Mouse (Mus musculus) c-Kit-positive CD71-positive TER-119-negative erythroid progenitor cells, embryonic 14.5 days (primary cell): ENCODE data around the gene Zfp971.
"Not testable (repeated sequence)": the region's sequence is repeated elsewhere in the genome, so short reads cannot be mapped to it uniquely, and the experiment has no call there.

Source experiments
- DNase-seq: peaks from one replicate; pipeline ENCODE4 v3.0.0-alpha.2; 2013; ENCODE audit warnings: low read depth

Zfp971 gene

DNA sequence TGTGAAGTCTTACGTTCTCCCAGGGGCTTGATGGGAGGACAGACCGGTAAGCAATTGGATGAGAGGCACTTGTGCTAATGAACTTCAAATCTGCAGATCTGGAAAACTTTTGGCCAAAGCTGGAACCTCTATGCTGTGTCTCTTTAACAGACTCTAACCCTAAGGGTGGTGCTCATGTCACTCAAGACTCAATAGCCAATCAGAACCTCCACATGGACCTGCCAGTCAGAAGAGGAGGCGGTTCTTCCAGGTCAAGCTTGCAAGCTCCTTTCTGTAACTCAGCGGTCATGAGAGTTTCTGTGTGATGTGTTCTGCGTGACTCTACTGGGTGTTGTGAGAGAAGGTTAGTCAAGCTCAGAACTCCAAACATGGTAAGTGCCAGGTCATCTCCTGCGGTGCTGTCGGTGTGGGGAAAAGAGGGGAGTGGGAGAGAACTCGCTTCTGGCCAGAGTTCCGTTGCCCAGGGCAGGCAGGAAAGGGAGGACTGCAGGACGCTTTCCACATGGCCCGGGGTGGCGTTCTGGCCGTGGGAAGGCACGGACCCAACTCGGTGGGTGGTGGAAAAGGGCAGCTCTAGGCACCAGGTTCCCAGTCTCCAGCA lies at the start of gene Zfp971:
Zfp971 (plus strand) TSS at position 274 of the 601 bp plus-strand sequence.
- not testable (repeated sequence) for DNase-seq

DNA sequence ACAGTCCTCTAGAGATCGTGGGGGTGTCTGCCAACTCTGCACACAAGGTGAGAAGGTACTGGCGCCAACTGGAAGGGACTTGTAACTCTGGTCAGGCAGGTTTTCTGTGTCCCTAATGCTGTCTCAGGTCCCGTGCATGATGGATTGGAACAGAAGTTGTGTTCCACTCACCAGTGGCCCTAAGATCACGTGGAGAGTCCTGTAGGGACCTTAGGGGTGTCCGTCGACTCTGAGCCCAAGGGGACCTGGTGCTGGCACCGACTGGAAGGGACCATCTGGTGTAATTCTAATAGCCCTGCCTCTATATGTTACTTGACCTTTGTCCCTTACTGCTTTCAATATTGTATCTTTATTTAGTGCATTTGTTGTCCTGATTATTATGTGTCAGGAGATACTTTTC lies 48.3 kb upstream of the Zfp971 start:
- DNase-seq: not testable (repeated sequence)

DNA sequence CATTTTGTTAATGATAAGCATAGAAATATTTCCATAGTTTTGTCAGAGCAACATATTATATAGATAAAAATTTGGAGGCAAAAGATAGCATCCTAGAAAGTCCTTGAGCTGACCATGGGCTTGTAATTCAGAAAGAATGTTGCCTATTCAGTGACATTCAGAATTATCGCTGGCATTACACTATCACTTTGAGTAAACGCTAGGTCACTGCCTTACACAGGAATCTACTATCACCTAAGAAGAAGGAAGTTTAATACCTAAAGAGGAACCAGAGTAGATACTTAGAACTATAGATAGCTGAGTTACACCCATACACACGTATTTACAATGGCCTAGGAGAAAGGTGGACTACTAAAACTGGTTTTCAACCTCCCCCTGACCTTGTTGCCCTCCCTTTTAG lies 3.6 kb upstream of the Zfp971 start:
- not testable (repeated sequence) for DNase-seq

DNA sequence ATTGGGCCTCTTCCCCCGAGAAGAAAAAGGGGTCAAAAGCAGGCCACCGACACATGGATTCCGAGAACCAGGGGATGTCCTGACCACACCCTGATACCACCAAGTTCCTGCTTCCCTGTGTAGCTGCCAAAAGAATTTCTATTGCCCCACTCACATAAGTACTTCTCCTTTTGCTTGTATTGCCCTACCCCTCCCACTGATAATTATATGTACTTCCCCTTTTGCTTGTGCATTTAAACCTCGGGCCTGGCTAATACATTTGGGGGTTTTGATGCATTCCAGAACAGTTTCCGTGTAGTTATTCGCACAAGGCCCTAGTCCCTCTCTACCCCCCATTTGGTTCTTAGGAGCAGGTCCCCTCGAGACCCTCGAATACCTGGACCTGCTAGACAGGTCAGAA lies 2.3 kb upstream of the Zfp971 start:
- not testable (repeated sequence) for DNase-seq

DNA sequence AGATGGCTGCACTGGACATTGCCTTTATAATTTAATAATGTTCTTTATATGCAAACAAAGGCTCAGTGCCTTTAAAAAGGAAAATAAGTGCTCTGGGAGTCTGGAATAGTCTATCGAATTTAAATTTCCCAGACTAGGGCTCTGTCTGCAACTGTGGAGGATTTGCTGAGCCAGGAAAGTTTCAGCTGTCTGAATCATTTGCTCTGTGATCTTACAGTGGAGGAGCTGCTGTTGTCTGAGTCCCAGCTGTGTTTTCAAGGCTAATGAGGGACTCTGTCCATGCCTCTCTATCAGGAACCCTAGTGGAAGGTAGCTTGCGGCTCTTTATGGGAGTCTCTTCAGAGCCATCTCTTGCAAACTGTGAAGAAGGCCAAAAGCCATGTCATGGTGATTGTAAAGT lies 777 bp downstream of the Zfp971 start:
- DNase-seq: not testable (repeated sequence)

- DNase-seq: not testable (repeated sequence)
These were observed 4.5 kb downstream of the Zfp971 start for GRCm38 (mm10) chr2:178027601-178028000.

GRCm38 (mm10) chr2:178058195-178058594 lies 35.1 kb downstream of the Zfp971 start:
- DNase-seq: peak; percentile 33

DNA sequence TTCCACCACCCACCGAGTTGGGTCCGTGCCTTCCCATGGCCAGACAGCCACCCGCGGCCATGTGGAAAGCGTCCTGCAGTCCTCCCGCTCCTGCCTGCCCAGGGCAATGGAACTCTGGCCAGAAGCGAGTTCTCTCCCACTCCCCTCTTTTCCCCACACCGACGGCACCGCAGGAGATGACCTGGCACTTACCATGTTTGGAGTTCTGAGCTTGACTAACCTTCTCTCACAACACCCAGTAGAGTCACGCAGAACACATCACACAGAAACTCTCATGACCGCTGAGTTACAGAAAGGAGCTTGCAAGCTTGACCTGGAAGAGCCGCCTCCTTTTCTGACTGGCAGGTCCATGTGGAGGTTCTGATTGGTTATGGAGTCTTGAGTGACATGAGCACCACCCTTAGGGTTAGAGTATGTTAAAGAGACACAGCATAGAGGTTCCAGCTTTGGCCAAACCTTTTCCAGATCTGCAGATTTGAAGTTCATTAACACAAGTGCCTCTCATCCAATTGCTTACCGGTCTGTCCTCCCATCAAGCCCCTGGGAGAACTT lies 55.2 kb downstream of the Zfp971 start, which contains the start of gene Zfp931:
Zfp931 (minus strand) TSS at position 311 of the 552 bp plus-strand sequence.
- DNase-seq: not testable (repeated sequence)
